Mouse (Mus musculus) right cerebral cortex, postnatal 10 days (tissue): ENCODE results near the gene Rbfox2.

Source experiments
- DNase-seq, 2 experiments: peaks; one replicate each; pipeline ENCODE4 v3.0.0; 2021; ENCODE audit warnings: low spot score in 2 of 2

Gene Rbfox2

DNA sequence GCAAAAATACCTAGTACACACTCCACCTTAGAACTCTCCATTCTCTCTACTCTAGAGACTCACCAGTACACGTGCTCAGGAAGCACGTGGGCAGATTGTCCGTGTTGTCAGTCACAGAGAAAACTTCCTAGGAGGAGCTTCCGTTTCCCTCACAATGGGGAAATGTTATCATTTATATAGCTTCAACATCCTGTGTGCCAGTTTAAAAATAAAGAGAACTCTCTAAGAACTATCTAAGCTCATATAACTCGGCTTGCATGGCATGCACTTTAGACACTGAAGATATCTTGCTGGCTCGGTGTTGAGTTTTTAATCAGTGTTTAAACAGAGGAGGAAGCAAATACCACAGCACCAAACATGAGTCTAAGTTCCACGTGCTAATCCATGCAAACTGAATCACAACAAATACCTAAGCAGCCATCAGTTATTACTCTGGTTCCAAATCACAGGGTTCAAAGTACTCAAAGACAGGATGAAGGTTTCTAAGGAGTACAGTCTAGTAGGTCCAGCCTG lies 70.7 kb downstream of the Rbfox2 start:
- no peak for DNase-seq

DNA sequence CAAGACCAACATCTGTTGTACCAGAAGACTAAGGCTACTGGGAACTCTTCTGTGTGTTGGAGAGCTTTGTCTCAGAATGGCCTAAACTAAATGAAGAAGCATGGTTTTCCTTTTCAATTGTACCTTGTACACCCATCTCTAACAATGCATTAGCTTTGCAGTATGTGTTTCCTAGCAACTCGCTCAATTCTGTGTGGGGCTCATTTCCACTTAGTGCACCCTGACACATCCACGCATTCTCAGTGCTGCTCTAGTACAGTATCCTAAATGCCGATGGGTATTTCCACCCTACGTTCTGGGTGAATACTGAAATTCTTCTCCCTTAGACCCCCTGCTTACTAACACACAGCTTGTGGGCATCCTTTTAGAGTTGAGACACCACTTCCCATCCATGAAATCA lies 71.3 kb downstream of the Rbfox2 start:
- no peak for DNase-seq

DNA sequence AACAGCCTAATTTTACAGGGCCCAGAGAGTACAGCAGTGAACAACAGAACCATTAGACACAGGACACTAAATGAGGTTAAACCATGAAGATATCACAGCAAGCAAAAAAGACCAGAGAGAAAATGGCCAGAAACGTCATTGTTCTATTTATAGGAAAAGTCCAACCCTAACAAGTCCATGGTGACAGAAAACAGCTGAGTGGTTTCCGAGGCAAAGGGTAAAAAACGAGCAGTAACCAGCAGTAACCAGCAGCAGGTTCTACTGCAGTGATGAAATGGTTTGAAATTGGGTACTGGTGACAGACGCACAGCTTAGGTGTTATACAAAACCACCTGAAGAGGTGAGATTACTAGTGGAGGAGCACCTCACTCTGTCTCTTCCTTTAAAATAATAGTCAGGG lies 72.5 kb downstream of the Rbfox2 start:
- DNase-seq = no peak

- no peak for DNase-seq
Observed at GRCm38 (mm10) chr15:77230144-77230543, 76.7 kb downstream of the Rbfox2 start.

DNA sequence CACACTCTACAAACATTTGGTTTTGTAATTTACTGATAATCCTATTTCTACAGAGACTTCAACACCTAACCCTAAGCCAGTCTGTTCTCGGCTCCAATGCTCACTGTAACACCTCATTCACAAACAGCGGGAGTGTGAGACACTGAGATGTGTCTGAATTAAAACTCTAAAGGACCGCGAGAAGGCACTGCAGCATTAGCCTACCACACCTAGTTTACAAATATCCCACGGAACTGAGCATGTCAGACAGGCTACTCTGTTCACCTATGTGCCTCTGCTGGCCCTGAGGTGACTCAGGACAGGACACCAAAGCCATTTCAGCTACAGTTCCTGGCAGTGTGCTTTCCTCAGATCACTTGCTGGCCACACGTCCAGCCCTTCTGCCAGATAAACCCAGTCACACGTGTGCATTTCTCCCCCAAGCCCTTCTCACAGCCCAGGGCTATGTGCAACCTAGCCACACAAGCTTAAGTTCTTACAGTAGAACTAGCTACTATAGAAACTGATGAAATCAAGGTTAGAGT lies 79.9 kb downstream of the Rbfox2 start:
- no peak for DNase-seq

GRCm38 (mm10) chr15:77225858-77226257 lies 80.9 kb downstream of the Rbfox2 start:
- no peak for DNase-seq

DNA sequence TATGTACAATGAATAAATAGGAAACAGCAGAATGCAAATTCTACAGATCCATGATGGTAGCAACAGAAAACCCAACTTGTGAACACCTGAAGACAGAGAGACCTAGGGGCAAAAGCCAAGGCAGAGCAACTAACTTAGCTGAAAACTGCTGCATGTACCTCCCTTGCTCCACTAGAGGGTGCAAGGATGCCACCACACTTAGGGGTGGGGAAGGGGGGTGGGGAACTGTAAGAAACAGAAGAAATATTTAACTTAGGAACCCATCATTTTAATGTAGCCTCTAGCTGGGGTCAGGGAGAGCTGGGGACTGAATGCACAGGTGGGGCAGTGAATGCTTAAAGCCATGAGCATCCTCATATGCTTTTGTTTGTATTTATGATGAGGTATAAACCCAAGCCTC lies 81.5 kb downstream of the Rbfox2 start:
- DNase-seq = no peak

GRCm38 (mm10) chr15:77220833-77221232 lies 86.0 kb downstream of the Rbfox2 start:
- DNase-seq = no peak

DNA sequence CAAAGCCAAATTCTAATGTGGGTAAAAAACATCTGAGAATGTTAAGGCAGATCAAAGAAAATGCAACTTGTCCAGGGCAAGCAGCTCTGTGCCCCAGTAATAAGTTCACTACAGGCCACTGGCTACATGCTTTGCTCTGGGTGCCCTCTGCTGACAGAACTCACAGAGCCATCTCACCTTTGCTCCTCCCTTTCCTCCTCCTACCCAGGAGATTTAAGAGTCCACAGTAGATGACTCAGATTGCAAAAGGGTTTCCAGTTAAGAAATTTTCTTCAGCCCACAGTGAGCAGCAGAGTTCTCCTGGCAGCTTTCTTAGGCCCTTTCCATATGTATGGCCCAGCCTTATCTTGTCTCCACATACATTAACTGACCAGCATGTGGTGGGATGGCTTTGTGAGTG lies 86.7 kb downstream of the Rbfox2 start:
- DNase-seq = no peak

DNA sequence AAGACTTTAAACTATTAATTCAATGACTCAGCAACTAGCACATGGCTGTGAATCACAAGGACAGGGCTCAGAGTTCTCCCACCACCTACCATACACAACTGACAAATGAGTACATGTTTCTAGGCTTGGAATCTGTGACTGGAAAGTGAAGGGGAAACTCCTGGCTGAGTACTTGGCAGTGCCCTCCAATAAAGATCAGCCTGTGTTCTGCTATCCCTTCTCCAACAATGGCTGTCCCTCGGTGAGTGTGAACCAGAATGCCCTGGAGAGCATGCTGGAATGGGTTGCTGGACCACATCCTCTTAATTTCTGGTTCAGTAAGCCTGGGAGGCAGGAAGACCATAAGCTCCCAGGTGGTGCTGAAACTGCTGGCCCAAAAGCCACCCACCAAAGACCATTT lies 87.2 kb downstream of the Rbfox2 start:
- no peak for DNase-seq

GRCm38 (mm10) chr15:77218007-77218406 lies 88.8 kb downstream of the Rbfox2 start:
- DNase-seq = no peak

DNA sequence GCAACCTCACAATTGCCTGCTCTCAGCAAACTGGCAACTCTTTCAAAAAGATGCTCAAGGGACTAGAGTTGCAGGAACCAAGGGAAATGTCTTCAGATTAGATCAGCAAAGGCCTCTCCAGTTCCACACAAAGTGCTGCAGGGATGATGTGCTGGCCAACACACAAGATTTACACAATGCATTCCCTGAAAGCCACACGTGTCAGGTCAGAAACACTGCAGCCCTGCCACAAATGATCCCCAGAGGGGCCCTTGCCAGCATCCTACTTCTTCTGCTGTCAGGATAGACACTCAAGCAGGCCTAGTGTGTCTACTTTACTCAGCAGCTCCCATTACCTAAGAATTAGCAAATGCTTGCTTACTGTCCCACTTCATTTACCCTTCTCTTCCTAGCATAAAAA lies 89.3 kb downstream of the Rbfox2 start:
- no peak for DNase-seq

- no peak for DNase-seq
Observed at GRCm38 (mm10) chr15:77216704-77217103, 90.1 kb downstream of the Rbfox2 start.

DNA sequence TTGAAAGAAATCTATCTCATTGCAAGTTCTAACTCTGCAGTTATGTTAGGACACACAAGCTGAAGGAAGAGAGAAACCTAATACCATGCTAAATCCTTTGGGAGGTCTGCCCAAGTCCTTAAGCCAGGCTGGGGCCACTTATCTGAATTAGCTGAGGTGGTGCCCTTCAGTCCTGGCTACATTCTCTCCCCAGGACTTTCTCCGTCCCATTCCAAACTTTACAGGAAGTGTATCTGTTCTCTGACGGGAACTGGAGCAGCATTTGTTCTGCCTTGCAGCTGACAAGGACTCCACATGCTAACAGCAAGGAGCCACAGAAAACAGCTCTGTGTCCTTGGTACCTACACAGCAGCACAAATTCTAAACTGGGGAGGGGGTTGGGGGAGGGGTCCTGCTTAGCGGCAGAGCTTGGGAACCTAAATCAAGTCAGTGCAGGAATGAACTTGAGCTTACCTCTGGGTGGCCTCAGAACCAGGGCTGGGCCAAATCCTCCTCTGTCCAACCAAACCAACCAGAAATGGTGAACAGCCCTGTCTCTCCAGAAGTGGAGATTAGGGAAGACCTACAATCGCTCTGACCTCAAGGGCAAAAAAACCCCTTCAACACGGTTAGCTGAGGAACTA lies 91.5 kb downstream of the Rbfox2 start:
- no peak for DNase-seq

- DNase-seq = no peak
Observed at GRCm38 (mm10) chr15:77214410-77215107, 92.2 kb downstream of the Rbfox2 start.

DNA sequence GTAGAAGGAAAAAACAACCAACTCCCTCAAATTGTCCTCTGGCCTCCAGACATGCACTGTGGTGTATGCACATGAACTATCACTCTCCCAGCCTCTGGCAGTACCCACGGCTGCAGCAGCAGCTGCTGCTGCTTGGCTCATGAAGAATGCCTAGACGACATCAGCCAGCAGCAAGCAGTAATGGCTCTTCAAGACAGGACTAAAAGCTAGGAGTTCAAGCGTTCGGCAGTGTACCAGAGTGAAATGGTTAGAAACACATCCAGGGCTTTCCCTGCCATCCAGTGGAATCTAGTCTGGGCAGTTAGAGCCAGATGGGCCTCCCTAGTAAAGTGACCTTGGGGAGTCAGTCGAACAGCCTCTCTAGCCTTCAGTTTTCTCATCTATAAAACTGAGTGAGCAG lies 93.0 kb downstream of the Rbfox2 start:
- no peak for DNase-seq

- no peak for DNase-seq
Observed at GRCm38 (mm10) chr15:77212818-77213217, 94.0 kb downstream of the Rbfox2 start.

DNA sequence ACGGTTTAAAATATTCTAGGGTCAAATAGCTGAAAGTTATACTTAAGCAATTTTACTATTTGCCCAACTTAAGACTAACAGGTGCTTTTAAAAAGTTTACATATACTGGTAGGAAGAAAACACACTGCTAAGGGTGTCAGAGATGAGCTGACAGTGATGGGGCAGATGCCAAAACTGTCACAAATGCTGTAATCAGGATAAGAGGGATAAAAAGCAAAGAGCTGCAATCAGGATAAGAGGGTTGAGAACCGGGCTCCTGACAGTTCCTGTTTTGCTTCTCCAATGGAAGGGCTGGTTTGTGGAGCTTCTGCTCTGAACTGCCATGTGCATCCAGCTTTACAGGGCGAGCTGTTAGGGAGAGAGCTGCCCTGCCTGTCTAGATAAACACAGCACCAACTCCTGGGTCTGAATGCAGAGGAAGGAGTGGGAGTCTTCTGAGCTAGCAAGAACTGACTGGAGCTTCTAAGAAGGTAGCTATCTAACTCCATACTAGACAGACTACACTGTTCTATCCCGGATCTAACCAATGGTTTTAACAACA lies 94.5 kb downstream of the Rbfox2 start:
- no peak for DNase-seq

GRCm38 (mm10) chr15:77206996-77207395 lies 99.8 kb downstream of the Rbfox2 start:
- DNase-seq = no peak

- DNase-seq = no peak
Observed at GRCm38 (mm10) chr15:77204951-77205350, 101.9 kb downstream of the Rbfox2 start.

GRCm38 (mm10) chr15:77203255-77203981 lies 103.4 kb downstream of the Rbfox2 start:
- DNase-seq = no peak

DNA sequence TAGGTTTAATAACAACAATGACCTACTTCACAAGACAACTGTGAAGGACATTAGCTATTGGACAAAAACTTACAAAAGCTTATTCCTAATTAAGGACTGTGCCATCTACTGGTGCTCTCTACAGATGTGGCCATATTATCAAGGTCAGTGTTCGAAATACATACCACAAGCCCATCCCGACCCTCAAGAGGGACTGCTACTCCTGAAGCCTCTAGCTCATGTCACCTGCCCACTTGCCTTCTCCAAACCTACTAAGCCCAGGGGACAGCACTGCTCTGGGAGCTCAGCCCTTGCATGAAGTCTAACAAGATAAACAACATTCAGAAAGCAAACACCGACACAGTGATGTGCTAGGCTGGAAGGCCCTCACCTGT lies 103.9 kb downstream of the Rbfox2 start:
- no peak for DNase-seq
